Mouse (Mus musculus) small intestine, adult 2 months (tissue): ENCODE results near the gene Ociad2. TPM values are rescaled to one million over a fixed set of nuclear protein-coding genes. Genes with fewer than 3 reads are reported as not detected.
A peak's percentile ranks its signal among the peaks of the same experiment; 100 is the strongest.

ENCODE experiments used
- H3K27ac ChIP-seq: fragments of 200-500 bp; 2 replicates; pipeline ENCODE4 v1.5.1; 2012; ENCODE audit warnings: low read depth, low read length, control low read depth, inconsistent platforms; ENCODE audit not compliant: insufficient read depth
- H3K27me3 ChIP-seq: fragments of 200-500 bp; 2 replicates; pipeline ENCODE4 v1.6.1; 2012; ENCODE audit warnings: mild to moderate bottlenecking, moderate library complexity, low read length, inconsistent platforms; ENCODE audit not compliant: control insufficient read depth, insufficient read depth
- H3K36me3 ChIP-seq: fragments of 200-500 bp; 2 replicates; pipeline ENCODE4 v1.6.1; 2012; ENCODE audit warnings: mild to moderate bottlenecking, low read length, control low read depth, inconsistent platforms; ENCODE audit not compliant: control insufficient read depth, insufficient read depth
- H3K4me1 ChIP-seq: fragments of 200-500 bp; 2 replicates; pipeline ENCODE4 v1.6.1; 2012; ENCODE audit warnings: low read length, inconsistent platforms, mixed read lengths; ENCODE audit not compliant: control insufficient read depth, insufficient read depth, insufficient read length
- H3K4me3 ChIP-seq: fragments of 200-500 bp; 2 replicates; pipeline ENCODE4 v1.5.1; 2012; ENCODE audit warnings: low read depth, mild to moderate bottlenecking, control low read depth, inconsistent platforms, low read length, moderate library complexity
- CTCF ChIP-seq: fragments of 200-500 bp; IDR thresholded peaks from 2 replicates; pipeline ENCODE4 v1.5.1; 2012; ENCODE audit warnings: low read depth, mild to moderate bottlenecking, control low read depth, inconsistent platforms, low read length, moderate library complexity, mixed read lengths; ENCODE audit not compliant: insufficient replicate concordance, insufficient read length; ENCODE audit errors: extremely low read depth
- POLR2A ChIP-seq: fragments of 200-500 bp; IDR thresholded peaks from 2 replicates; pipeline ENCODE4 v1.6.1; 2012; ENCODE audit warnings: low read depth, mild to moderate bottlenecking, control low read depth, inconsistent platforms, low read length, moderate library complexity
- WGBS: fragments of 180-500 bp; shearing (Covaris S2); methylation state at CpG from one replicate; pipeline ENCODE4 v1.1.7; 2018; 5-methylcytosine and 5-hydroxymethylcytosine counted together
- polyA plus RNA-seq: library from polyadenylated mRNA; depleted of rRNA; stranded (reverse); fragments of >200 nt; gene quantifications from 2 replicates; pipeline ENCODE4 v1.2.3, GENCODE M21; 2012; rRNA removed

Gene Ociad2
- polyA plus RNA-seq, 1 experiment, result 10.6 TPM

- TF ChIP-seq CTCF, result no peak
- no peak overlapping the region for H3K4me3 ChIP-seq
These were observed 61.6 kb downstream of the Ociad2 start for GRCm38 (mm10) chr5:73279190-73279589.

GRCm38 (mm10) chr5:73274941-73275340, 65.9 kb downstream of the Ociad2 start:
- no peak for TF ChIP-seq POLR2A
- no peak for TF ChIP-seq CTCF
- peaks cover 5% of the 10 kb centered on the region; the same call in 1 of the 2 replicates for H3K4me1 ChIP-seq
- H3K27ac ChIP-seq, result no peak overlapping the region
- H3K36me3 ChIP-seq, result no peaks in the 10 kb centered on the region
- H3K4me3 ChIP-seq, result no peak overlapping the region
- H3K27me3 ChIP-seq, result no peaks in the 10 kb centered on the region
- 77% methylated on average over 2 of the region's 2 CpGs for WGBS

More at GRCm38 (mm10) chr5:73279190-73279589, 61.6 kb downstream of the Ociad2 start:
- Histone ChIP-seq H3K4me1 (peaks cover 5% of the 10 kb centered on the region; the same call in 1 of the 2 replicates), H3K27me3 (no peaks in the 10 kb centered on the region), H3K27ac (peak overlapping the region; percentile 22; the same call in 1 of the 2 replicates), H3K36me3 (no peaks in the 10 kb centered on the region)
- WGBS, result 64% methylated on average over 10 of the region's 10 CpGs

GRCm38 (mm10) chr5:73273171-73273570, 67.7 kb downstream of the Ociad2 start:
- Histone ChIP-seq H3K4me1 (no peaks in the 10 kb centered on the region), H3K27me3 (no peaks in the 10 kb centered on the region), H3K4me3 (no peak overlapping the region), H3K27ac (no peak overlapping the region), H3K36me3 (no peaks in the 10 kb centered on the region)
- WGBS, result 82% methylated on average over 4 of the region's 4 CpGs
- TF ChIP-seq POLR2A (no peak), CTCF (no peak)

Other genes starting within 250 kb of the Ociad2 start
- gene Fryl, start 84.4 kb downstream of the Ociad2 start, polyA plus RNA-seq, result 44.6 and 104 TPM in 2 replicates
- gene Ociad1, start 48.2 kb downstream of the Ociad2 start, polyA plus RNA-seq, result 14.8 and 16.0 TPM in 2 replicates
- gene Cwh43, start 65.0 kb upstream of the Ociad2 start, polyA plus RNA-seq, result 0.32 and 6.7 TPM in 2 replicates
- gene Dcun1d4, start 140.0 kb upstream of the Ociad2 start, polyA plus RNA-seq, result 1.6 and 2.8 TPM in 2 replicates